Mouse (Mus musculus): ENCODE data around the gene Rexo5.

The Rexo5 gene

GRCm38 (mm10) chr7:119861335-119862091 is 67.7 kb downstream of the Rexo5 start:
- ChIA-PET CTCF (interaction anchor here in 1 of 4 experiments (0.9 kb wide), 1 partner anchor 35 kb away, joined by 3 read pairs; the partner anchor contains the start of gene Dcun1d3), POLR2A (interaction anchor here in 3 of 4 experiments (0.6 to 5.5 kb wide), 17 partner anchors 9 to 241 kb away, joined by 3 to 53 read pairs (median 4); partner anchors contain the start of genes Dcun1d3 (in 3 of the 3), Lyrm1 (in 3 of the 3) and Tmem159 (in 1 of the 3))

GRCm38 (mm10) chr7:119862167-119862566 is 68.4 kb downstream of the Rexo5 start:
- ChIA-PET CTCF (no interaction called here), POLR2A (interaction anchor here in 3 of 4 experiments (0.6 to 5.5 kb wide), 14 partner anchors 8 to 34 kb away, joined by 3 to 53 read pairs (median 4); partner anchors contain the start of genes Dcun1d3 (in 3 of the 3) and Lyrm1 (in 3 of the 3))

GRCm38 (mm10) chr7:119864500-119864899 is 70.7 kb downstream of the Rexo5 start:
- POLR2A ChIA-PET = interaction anchor here in 2 of 4 experiments (0.7 to 5.5 kb wide), 7 partner anchors 8 to 32 kb away, joined by 3 to 53 read pairs (median 10); partner anchors contain the start of genes Dcun1d3 (in 2 of the 2) and Lyrm1 (in 2 of the 2)
- CTCF ChIA-PET = no interaction called here

GRCm38 (mm10) chr7:119866136-119866535 is 72.3 kb downstream of the Rexo5 start:
- POLR2A ChIA-PET = interaction anchor here in 2 of 4 experiments (0.5 to 1.5 kb wide), 2 partner anchors 29 to 1086 kb away, joined by 3 to 7 read pairs; partner anchors contain the start of genes Dcun1d3 (in 1 of the 2) and Lyrm1 (in 1 of the 2)
- CTCF ChIA-PET = interaction anchor here in 1 of 4 experiments (1.3 kb wide), 1 partner anchor 17 kb away, joined by 4 read pairs; no protein-coding TSS in a partner anchor

- POLR2A ChIA-PET = interaction anchor here in 3 of 4 experiments (0.7 to 2.5 kb wide), 5 partner anchors 9 to 163 kb away, joined by 3 to 10 read pairs (median 4); no protein-coding TSS in a partner anchor
- CTCF ChIA-PET = no interaction called here
These were observed 78.4 kb downstream of the Rexo5 start for GRCm38 (mm10) chr7:119872204-119872603.

GRCm38 (mm10) chr7:119873050-119873449 is 79.2 kb downstream of the Rexo5 start:
- ChIA-PET POLR2A (interaction anchor here in 3 of 4 experiments (0.7 to 2.5 kb wide), 5 partner anchors 10 to 162 kb away, joined by 3 to 10 read pairs (median 4); no protein-coding TSS in a partner anchor), CTCF (no interaction called here)

- CTCF ChIA-PET = interaction anchor here in 2 of 4 experiments (0.7 to 0.9 kb wide), 2 partner anchors 17 to 27 kb away, joined by 4 read pairs; no protein-coding TSS in a partner anchor
- POLR2A ChIA-PET = interaction anchor here in 2 of 4 experiments (0.6 to 2.4 kb wide), 8 partner anchors 9 to 698 kb away, joined by 3 to 14 read pairs (median 4); partner anchors contain the start of genes Dcun1d3 (in 1 of the 2) and Lyrm1 (in 1 of the 2)
These were observed 82.1 kb downstream of the Rexo5 start for GRCm38 (mm10) chr7:119875776-119876440.

GRCm38 (mm10) chr7:119879171-119879570 is 85.4 kb downstream of the Rexo5 start:
- ChIA-PET POLR2A (interaction anchor here in 2 of 4 experiments (1.2 to 1.6 kb wide), 2 partner anchors 16 to 17 kb away, joined by 4 to 7 read pairs; partner anchors contain the start of genes Dcun1d3 (in 1 of the 2) and Lyrm1 (in 1 of the 2)), CTCF (no interaction called here)

- ChIA-PET POLR2A (interaction anchor here in 2 of 4 experiments (0.8 to 1.6 kb wide), 3 partner anchors 15 to 24 kb away, joined by 4 to 7 read pairs (median 5); partner anchors contain the start of genes Dcun1d3 (in 1 of the 2) and Lyrm1 (in 1 of the 2)), CTCF (no interaction called here)
These were observed 86.5 kb downstream of the Rexo5 start for GRCm38 (mm10) chr7:119880345-119880744.

- POLR2A ChIA-PET = no interaction called here
- CTCF ChIA-PET = no interaction called here
These were observed 87.4 kb downstream of the Rexo5 start for GRCm38 (mm10) chr7:119881229-119881628.

- ChIA-PET POLR2A (interaction anchor here in 2 of 4 experiments (0.7 to 1.5 kb wide), 6 partner anchors 8 to 128 kb away, joined by 3 to 7 read pairs (median 4); partner anchors contain the start of genes Dcun1d3 (in 1 of the 2) and Lyrm1 (in 1 of the 2)), CTCF (no interaction called here)
These were observed 94.1 kb downstream of the Rexo5 start for GRCm38 (mm10) chr7:119887887-119888286.

GRCm38 (mm10) chr7:119892198-119892597 is 98.4 kb downstream of the Rexo5 start:
- POLR2A ChIA-PET = interaction anchor here in 3 of 4 experiments (0.5 to 1.6 kb wide), 9 partner anchors 10 to 216 kb away, joined by 3 to 5 read pairs (median 3); no protein-coding TSS in a partner anchor
- CTCF ChIA-PET = interaction anchor here in 1 of 4 experiments (0.6 kb wide), 1 partner anchor 16 kb away, joined by 4 read pairs; no protein-coding TSS in a partner anchor

GRCm38 (mm10) chr7:119892742-119893141 is 98.9 kb downstream of the Rexo5 start:
- ChIA-PET CTCF (interaction anchor here in 1 of 4 experiments (0.6 kb wide), 1 partner anchor 17 kb away, joined by 4 read pairs; no protein-coding TSS in a partner anchor), POLR2A (interaction anchor here in 3 of 4 experiments (0.6 to 6.0 kb wide), 8 partner anchors 10 to 76 kb away, joined by 3 to 53 read pairs (median 4); no protein-coding TSS in a partner anchor)

- POLR2A ChIA-PET = interaction anchor here in 3 of 4 experiments (0.6 to 6.0 kb wide), 24 partner anchors 9 to 1713 kb away, joined by 3 to 53 read pairs (median 4); partner anchors contain the start of gene Tmem159 (in 1 of the 3)
These were observed 101.2 kb downstream of the Rexo5 start for GRCm38 (mm10) chr7:119894818-119895544.

GRCm38 (mm10) chr7:119895639-119896512 is 102.1 kb downstream of the Rexo5 start, which contains the start of the genes Lyrm1 and Dcun1d3:
TSS of gene Lyrm1 (plus strand) at chr7:119895861.
TSS of gene Dcun1d3 (minus strand) at chr7:119896298.
- POLR2A ChIA-PET = interaction anchor here in 3 of 4 experiments (0.6 to 6.0 kb wide), 26 partner anchors 8 to 1712 kb away, joined by 3 to 53 read pairs (median 4); partner anchors contain the start of gene Tmem159 (in 1 of the 3)
- CTCF ChIA-PET = interaction anchor here in 1 of 4 experiments (1.2 kb wide), 1 partner anchor 34 kb away, joined by 3 read pairs; no protein-coding TSS in a partner anchor

More at GRCm38 (mm10) chr7:119894818-119895544, 101.2 kb downstream of the Rexo5 start:
- CTCF ChIA-PET = no interaction called here

GRCm38 (mm10) chr7:119897521-119898109 is 103.8 kb downstream of the Rexo5 start:
- ChIA-PET POLR2A (interaction anchor here in 3 of 4 experiments (0.7 to 6.0 kb wide), 20 partner anchors 10 to 306 kb away, joined by 3 to 53 read pairs (median 4); partner anchors contain the start of genes Tmem159 (in 2 of the 3) and Abca14 (in 1 of the 3)), CTCF (no interaction called here)
